Mouse (Mus musculus): ENCODE results near the gene Aprt. TPM values are rescaled to one million over a fixed set of nuclear protein-coding genes. Genes with fewer than 3 reads are reported as not detected.
"Not testable (repeated sequence)": the region's sequence is repeated elsewhere in the genome, so short reads cannot be mapped to it uniquely, and the experiment has no call there.

Gene Aprt
- polyA plus RNA-seq, 1 experiment: 177 TPM

DNA sequence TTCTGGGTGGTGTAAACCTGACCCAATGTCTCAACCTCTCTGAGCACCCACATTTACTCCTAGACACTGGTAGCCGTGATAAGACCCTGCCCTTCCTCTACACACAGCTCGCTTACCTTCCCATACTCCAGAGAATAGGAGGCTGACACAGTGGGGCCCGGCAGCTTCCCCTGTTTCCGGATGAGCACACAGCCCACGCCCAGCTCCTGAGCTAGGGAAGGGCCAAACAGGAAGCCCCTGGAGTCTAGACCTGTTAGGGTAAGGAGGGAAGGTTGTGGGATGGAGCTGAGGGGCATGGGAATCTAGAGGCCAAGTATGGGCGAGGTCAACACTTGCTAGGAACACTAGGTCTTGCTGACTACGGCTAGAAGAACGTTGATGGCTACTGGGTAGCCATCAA is 1.4 kb downstream of the Aprt start:
- DNase-seq: no peak
- WGBS: 46% methylated on average over 8 of the region's 8 CpGs
- H3K4me3 ChIP-seq (ENCODE audit: insufficient read depth, low read depth, low read length): peak overlapping the region; percentile 68; the same call in 1 of the 2 replicates
- no peaks in the 10 kb centered on the region for H3K36me3 ChIP-seq (ENCODE audit: control insufficient read depth, insufficient read depth, low read length)
- TF ChIP-seq POLR2A (IDR thresholded peaks at IDR 0.05; ENCODE audit: low read depth, low read length) (no peak), CTCF (conservative IDR thresholded peaks at IDR 0.05; ENCODE audit: insufficient read depth, insufficient read length, low read depth, low read length) (no peak)
- H3K27me3 ChIP-seq (replicated peaks; ENCODE audit: control insufficient read depth, insufficient read depth, low read length): no peaks in the 10 kb centered on the region
- H3K4me1 ChIP-seq (ENCODE audit: control insufficient read depth, insufficient read depth, low read length): peaks cover 19% of the 10 kb centered on the region
- H3K27ac ChIP-seq (ENCODE audit: insufficient read depth, low read depth, low read length): no peak overlapping the region

DNA sequence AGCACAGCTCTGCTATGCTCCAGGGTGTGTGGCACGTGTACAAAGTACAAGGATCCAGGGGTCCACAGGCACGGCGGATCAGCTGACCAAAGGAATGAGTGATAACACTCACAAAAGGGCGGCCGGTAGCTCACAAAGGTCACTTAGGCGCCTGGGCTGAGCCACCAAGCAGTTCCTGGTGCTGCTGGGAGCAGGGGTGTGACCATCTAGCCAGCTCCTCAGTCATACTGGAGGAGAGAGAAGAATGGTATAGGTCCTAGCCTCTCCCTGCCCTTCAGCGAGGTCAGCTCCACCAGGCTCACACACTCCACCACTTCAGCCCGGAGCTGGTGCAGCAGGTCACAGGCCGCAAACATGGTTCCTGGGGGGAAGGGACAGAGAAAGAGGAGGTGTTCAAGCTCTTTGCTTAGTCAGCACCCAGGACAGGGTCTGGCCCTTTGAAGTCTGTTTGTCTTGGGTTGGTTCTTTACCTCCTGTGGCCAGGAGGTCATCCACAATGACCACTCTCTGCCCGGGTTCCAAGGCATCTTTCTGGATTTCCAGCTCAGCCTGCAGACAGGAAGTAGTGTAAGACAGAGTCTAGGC is 1.9 kb downstream of the Aprt start:
- Histone ChIP-seq H3K36me3 (ENCODE audit: control insufficient read depth, insufficient read depth, low read length) (no peaks in the 10 kb centered on the region), H3K4me1 (ENCODE audit: control insufficient read depth, insufficient read depth, low read length) (peaks cover 19% of the 10 kb centered on the region), H3K27me3 (replicated peaks; ENCODE audit: control insufficient read depth, insufficient read depth, low read length) (no peaks in the 10 kb centered on the region), H3K4me3 (ENCODE audit: insufficient read depth, low read depth, low read length) (no peak overlapping the region), H3K27ac (ENCODE audit: insufficient read depth, low read depth, low read length) (peak overlapping the region; percentile 7; the same call in 1 of the 2 replicates)
- DNase-seq: peak; percentile 67
- 27% methylated on average over 10 of the region's 10 CpGs for WGBS
- no peak for TF ChIP-seq POLR2A (IDR thresholded peaks at IDR 0.05; ENCODE audit: low read depth, low read length)
- TF ChIP-seq CTCF (conservative IDR thresholded peaks at IDR 0.05; ENCODE audit: insufficient read depth, insufficient read length, low read depth, low read length): no peak

- no peak for TF ChIP-seq CTCF (conservative IDR thresholded peaks at IDR 0.05; ENCODE audit: insufficient read depth, insufficient read length, low read depth, low read length)
- no peak for TF ChIP-seq POLR2A (IDR thresholded peaks at IDR 0.05; ENCODE audit: low read depth, low read length)
- H3K27ac ChIP-seq (ENCODE audit: insufficient read depth, low read depth, low read length): no peak overlapping the region
- peaks cover 19% of the 10 kb centered on the region for H3K4me1 ChIP-seq (ENCODE audit: control insufficient read depth, insufficient read depth, low read length)
- H3K36me3 ChIP-seq (ENCODE audit: control insufficient read depth, insufficient read depth, low read length): no peaks in the 10 kb centered on the region
- DNase-seq: no peak
- no peak overlapping the region for H3K4me3 ChIP-seq (ENCODE audit: insufficient read depth, low read depth, low read length)
- 21% methylated on average over 3 of the region's 3 CpGs for WGBS
- no peaks in the 10 kb centered on the region for H3K27me3 ChIP-seq (replicated peaks; ENCODE audit: control insufficient read depth, insufficient read depth, low read length)
Observed at GRCm38 (mm10) chr8:122574264-122574663, 2.4 kb downstream of the Aprt start.

DNA sequence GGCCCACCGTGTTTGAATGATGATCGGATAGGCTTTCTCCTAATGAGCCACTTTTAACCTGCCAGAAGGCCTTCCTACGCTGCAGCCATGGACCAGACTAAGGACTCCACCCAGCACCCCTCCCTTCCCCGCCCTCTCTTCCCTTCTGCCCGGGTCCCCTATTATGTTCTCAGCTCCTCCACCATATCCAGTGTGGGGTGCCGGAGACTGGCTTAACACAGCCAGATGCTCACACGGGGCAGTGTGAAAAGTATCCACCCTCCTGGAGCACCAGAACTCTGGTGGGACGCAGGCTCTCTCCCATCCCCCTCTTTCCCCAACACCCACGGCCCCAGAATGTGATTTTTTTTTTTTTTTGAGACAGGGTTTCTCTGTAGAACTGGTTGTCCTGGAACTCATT is 3.1 kb downstream of the Aprt start:
- Histone ChIP-seq H3K27ac (ENCODE audit: insufficient read depth, low read depth, low read length) (no peak overlapping the region), H3K27me3 (replicated peaks; ENCODE audit: control insufficient read depth, insufficient read depth, low read length) (no peaks in the 10 kb centered on the region), H3K4me3 (ENCODE audit: insufficient read depth, low read depth, low read length) (no peak overlapping the region), H3K36me3 (ENCODE audit: control insufficient read depth, insufficient read depth, low read length) (no peaks in the 10 kb centered on the region), H3K4me1 (ENCODE audit: control insufficient read depth, insufficient read depth, low read length) (peaks cover 19% of the 10 kb centered on the region)
- 70% methylated on average over 9 of the region's 9 CpGs for WGBS
- no peak for DNase-seq
- no peak for TF ChIP-seq POLR2A (IDR thresholded peaks at IDR 0.05; ENCODE audit: low read depth, low read length)
- TF ChIP-seq CTCF (conservative IDR thresholded peaks at IDR 0.05; ENCODE audit: insufficient read depth, insufficient read length, low read depth, low read length): no peak

GRCm38 (mm10) chr8:122573176-122573575 is 3.5 kb downstream of the Aprt start:
- not testable (repeated sequence) for H3K27me3 ChIP-seq (replicated peaks; ENCODE audit: control insufficient read depth, insufficient read depth, low read length); DNase-seq; H3K4me3 ChIP-seq (ENCODE audit: insufficient read depth, low read depth, low read length); H3K27ac ChIP-seq (ENCODE audit: insufficient read depth, low read depth, low read length); H3K36me3 ChIP-seq (ENCODE audit: control insufficient read depth, insufficient read depth, low read length)
- 60% methylated on average over 4 of the region's 4 CpGs for WGBS
- peaks cover 19% of the 10 kb centered on the region for H3K4me1 ChIP-seq (ENCODE audit: control insufficient read depth, insufficient read depth, low read length)

DNA sequence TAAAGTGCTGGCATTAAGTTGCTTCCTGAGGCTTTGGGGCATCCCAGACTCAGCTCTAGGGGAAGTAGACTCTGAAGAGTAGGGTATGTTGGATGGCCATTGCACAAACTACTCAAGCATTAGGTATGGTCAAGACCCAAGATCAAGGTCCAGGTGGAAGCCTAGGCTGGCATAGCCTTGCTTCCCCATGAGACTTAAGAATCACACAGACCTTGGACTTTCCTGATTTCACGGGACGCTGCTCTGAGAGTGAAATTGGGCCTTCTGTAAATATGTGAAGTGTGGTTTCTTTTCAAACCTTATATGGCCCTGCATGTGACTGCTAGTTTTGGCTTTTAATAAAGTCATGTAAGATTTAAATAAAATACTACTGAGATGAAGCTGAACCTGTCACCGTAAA is 4.0 kb downstream of the Aprt start:
- H3K27me3 ChIP-seq (replicated peaks; ENCODE audit: control insufficient read depth, insufficient read depth, low read length): no peaks in the 10 kb centered on the region
- WGBS: 70% methylated on average over 3 of the region's 3 CpGs
- DNase-seq: peak; percentile 84
- H3K4me1 ChIP-seq (ENCODE audit: control insufficient read depth, insufficient read depth, low read length): peaks cover 19% of the 10 kb centered on the region
- H3K36me3 ChIP-seq (ENCODE audit: control insufficient read depth, insufficient read depth, low read length): no peaks in the 10 kb centered on the region
- H3K4me3 ChIP-seq (ENCODE audit: insufficient read depth, low read depth, low read length): no peak overlapping the region
- H3K27ac ChIP-seq (ENCODE audit: insufficient read depth, low read depth, low read length): no peak overlapping the region
- no peak for TF ChIP-seq CTCF (conservative IDR thresholded peaks at IDR 0.05; ENCODE audit: insufficient read depth, insufficient read length, low read depth, low read length)
- no peak for TF ChIP-seq POLR2A (IDR thresholded peaks at IDR 0.05; ENCODE audit: low read depth, low read length)

DNA sequence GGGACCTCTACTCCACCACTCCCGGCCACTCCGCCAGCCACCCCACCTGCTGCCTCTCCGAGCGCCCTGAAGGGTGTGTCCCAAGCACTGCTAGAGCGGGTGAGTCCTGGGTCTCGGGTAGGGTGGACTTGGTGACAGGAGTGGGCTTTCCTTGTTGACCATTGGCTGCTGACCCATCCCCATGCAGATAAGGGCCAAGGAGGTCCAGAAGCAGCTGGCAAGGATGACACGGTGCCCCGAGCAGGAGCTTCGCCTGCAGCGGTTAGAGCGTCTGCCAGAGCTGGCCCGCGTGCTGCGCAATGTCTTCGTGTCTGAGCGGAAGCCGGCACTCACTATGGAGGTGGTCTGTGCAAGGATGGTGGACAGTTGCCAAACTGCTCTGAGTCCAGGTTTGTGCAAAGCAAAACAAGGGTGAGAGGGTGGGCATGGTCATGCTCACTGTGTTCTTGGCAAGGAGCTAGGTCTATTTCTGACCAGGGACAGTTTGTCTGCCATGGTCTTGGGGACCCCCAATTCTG is 4.9 kb downstream of the Aprt start:
- DNase-seq: no peak
- no peaks in the 10 kb centered on the region for H3K36me3 ChIP-seq (ENCODE audit: control insufficient read depth, insufficient read depth, low read length)

More for the DNA sequence above, 4.9 kb downstream of the Aprt start:
- TF ChIP-seq POLR2A (IDR thresholded peaks at IDR 0.05; ENCODE audit: low read depth, low read length) (no peak), CTCF (conservative IDR thresholded peaks at IDR 0.05; ENCODE audit: insufficient read depth, insufficient read length, low read depth, low read length) (no peak)
- no peaks in the 10 kb centered on the region for H3K27me3 ChIP-seq (replicated peaks; ENCODE audit: control insufficient read depth, insufficient read depth, low read length)
- WGBS: 92% methylated on average over 17 of the region's 17 CpGs
- H3K27ac ChIP-seq (ENCODE audit: insufficient read depth, low read depth, low read length): no peak overlapping the region
- H3K4me1 ChIP-seq (ENCODE audit: control insufficient read depth, insufficient read depth, low read length): peaks cover 23% of the 10 kb centered on the region
- H3K4me3 ChIP-seq (ENCODE audit: insufficient read depth, low read depth, low read length): no peak overlapping the region

Measured in kidney, adult 2 months (tissue).